Mouse (Mus musculus) liver, embryonic 14.5 days (tissue): ENCODE data around the gene Clpsl2. TPM values are rescaled to one million over a fixed set of nuclear protein-coding genes. Genes with fewer than 3 reads are reported as not detected.

ENCODE experiments used
- ATAC-seq: fragments of 200-750 bp; cut with Nextera tagmentation; 2 replicates; pipeline ENCODE4 v1.8.0; 2017; ENCODE audit warnings: moderate number of reproducible peaks, mild to moderate bottlenecking, moderate library complexity; ENCODE audit not compliant: insufficient read depth
- DNase-seq, 3 experiments: peaks; one replicate each; pipeline ENCODE4 v3.0.0-alpha.2; 2012 to 2013; ENCODE audit warnings: low read depth in 3 of 3, low spot score in 3 of 3
- H3K27ac ChIP-seq: fragments of 300-500 bp; sonication (generic); 2 replicates; pipeline ENCODE4 v1.5.1; 2014; ENCODE audit warnings: moderate library complexity, mild to moderate bottlenecking, control low read depth, inconsistent platforms
- H3K27me3 ChIP-seq: fragments of 300-500 bp; sonication (generic); 2 replicates; pipeline ENCODE4 v1.6.1; 2014; ENCODE audit warnings: mild to moderate bottlenecking, low read length, moderate library complexity; ENCODE audit not compliant: control insufficient read depth, insufficient read depth
- H3K36me3 ChIP-seq: fragments of 300-500 bp; sonication (generic); replicated peaks from 2 replicates; pipeline ENCODE4 v1.6.1; 2014; ENCODE audit warnings: low read depth; ENCODE audit not compliant: control insufficient read depth, insufficient read depth
- H3K4me1 ChIP-seq, 2 experiments: fragments of 200-500 bp in 1 of 2; fragments of 300-500 bp in 1 of 2; sonication (generic) in 1 of 2; replicated peaks; 2 replicates each; pipeline ENCODE4 v1.6.1; 2012 to 2014; ENCODE audit warnings: antibody characterized with exemption in 1 of 2, inconsistent platforms in 1 of 2, low read length in 1 of 2; ENCODE audit not compliant: control insufficient read depth in 2 of 2, insufficient read depth in 2 of 2
- H3K4me2 ChIP-seq: fragments of 300-500 bp; sonication (generic); 2 replicates; pipeline ENCODE4 v1.6.1; 2014; ENCODE audit warnings: low read depth, mild to moderate bottlenecking, control low read depth, moderate library complexity
- H3K4me3 ChIP-seq, 2 experiments: fragments of 200-500 bp in 1 of 2; fragments of 300-500 bp in 1 of 2; sonication (generic) in 1 of 2; 2 replicates each; pipeline ENCODE4 v1.5.1; 2012 to 2014; ENCODE audit warnings: low read depth in 2 of 2, low read length in 2 of 2, mild to moderate bottlenecking in 2 of 2, control low read depth in 1 of 2, inconsistent platforms in 1 of 2, moderate library complexity in 1 of 2; ENCODE audit not compliant: insufficient read depth in 1 of 2
- H3K9ac ChIP-seq: fragments of 300-500 bp; sonication (generic); replicated peaks from 2 replicates; pipeline ENCODE4 v1.6.1; 2014; ENCODE audit warnings: mild to moderate bottlenecking, control low read depth, moderate library complexity
- H3K9me3 ChIP-seq: fragments of 300-500 bp; sonication (generic); 2 replicates; pipeline ENCODE4 v1.6.1; 2016; ENCODE audit warnings: low read length, mixed read lengths; ENCODE audit not compliant: control insufficient read depth
- CTCF ChIP-seq: IDR thresholded peaks from 2 replicates; pipeline ENCODE4 v1.5.1; 2016; ENCODE audit warnings: antibody characterized with exemption, low read depth, control low read depth
- EP300 ChIP-seq: IDR thresholded peaks from 2 replicates; pipeline ENCODE4 v1.6.1; 2016; ENCODE audit warnings: antibody characterized with exemption, low read depth
- whole genome bisulfite sequencing: fragments of 180-500 bp; shearing (Covaris S2); extraction: QIAGEN DNeasy Blood & Tissue Kit; methylation state at CpG from one replicate; pipeline ENCODE4 v1.1.7; 2014; ENCODE audit not compliant: insufficient replicate concordance; 5-methylcytosine and 5-hydroxymethylcytosine counted together
- polyA plus RNA-seq, 2 experiments: library from polyadenylated mRNA; depleted of rRNA in 1 of 2; stranded (reverse) in 1 of 2; unstranded in 1 of 2; fragments of >200 nt; fragmentation: Nextera tagmentation in 1 of 2; extraction: Ambion mirVana in 1 of 2; gene quantifications; 2 replicates each; pipeline versions ENCODE4 v1.2.1 to v1.2.3; 2012 to 2014

The Clpsl2 gene
- not detected in 2 replicates for polyA plus RNA-seq (2012; rRNA removed)
- polyA plus RNA-seq (2014; fragmentation: Nextera tagmentation; extraction: Ambion mirVana) = not detected in 2 replicates

DNA sequence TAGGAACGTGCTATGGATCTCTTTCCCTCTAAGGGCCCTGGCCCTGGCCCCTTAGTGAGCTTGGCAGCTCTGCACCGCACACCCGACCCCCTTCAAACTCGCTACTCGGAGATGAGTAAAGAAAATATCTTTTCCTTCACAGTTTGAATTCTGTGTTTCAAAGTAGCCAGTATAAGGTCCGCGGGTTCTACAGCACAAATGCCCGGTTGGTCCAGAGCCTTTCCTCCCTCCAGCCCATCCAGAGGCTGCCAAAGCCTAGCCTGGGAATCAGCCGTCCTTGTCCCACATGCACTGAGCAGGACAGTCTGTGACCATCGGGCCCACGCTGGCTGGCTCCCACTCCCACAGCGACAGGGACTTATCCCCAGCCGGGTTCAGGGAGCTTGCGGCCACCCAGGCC lies at the start of gene Clpsl2:
Clpsl2 (plus strand) TSS at position 301 of the 400 bp plus-strand sequence.
- 61% methylated on average over 14 of the region's 14 CpGs for WGBS
- ATAC-seq (no peak), DNase-seq (no peak)
- H3K27me3 ChIP-seq = no peaks in the 10 kb centered on the region
- H3K9ac ChIP-seq = no peak within 1 kb of the TSS
- H3K4me2 ChIP-seq = no peak within 1 kb of the TSS
- H3K36me3 ChIP-seq = no peaks in the 10 kb centered on the region
- H3K4me1 ChIP-seq = no peaks in the 10 kb centered on the region
- H3K4me3 ChIP-seq = no peak within 1 kb of the TSS
- TF ChIP-seq EP300 = no peak
- TF ChIP-seq CTCF = no peak
- H3K27ac ChIP-seq = no peak within 1 kb of the TSS
- H3K9me3 ChIP-seq = no peaks in the 10 kb centered on the region

DNA sequence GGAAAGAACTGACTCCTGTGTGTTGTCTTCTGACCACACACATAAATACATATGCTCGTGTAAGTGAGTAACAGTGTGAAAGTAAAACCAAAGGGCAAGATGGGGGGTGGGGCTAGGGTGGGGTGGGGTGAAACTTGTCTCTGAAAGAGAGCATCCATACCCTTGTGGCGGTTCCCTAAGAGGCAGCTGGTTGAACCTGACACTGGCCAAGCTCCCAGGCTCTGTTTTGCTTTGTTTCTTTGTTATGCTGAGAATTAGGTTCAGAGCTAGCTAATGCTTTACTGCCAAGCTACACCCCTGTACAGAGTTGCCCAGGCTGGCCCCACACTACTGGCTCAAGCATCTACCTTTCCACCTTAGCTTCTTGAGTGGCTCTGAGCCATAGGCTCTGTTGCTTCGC lies 48.7 kb upstream of the Clpsl2 start:
- Histone ChIP-seq H3K9me3 (no peaks in the 10 kb centered on the region), H3K27me3 (no peaks in the 10 kb centered on the region), H3K27ac (no peak overlapping the region), H3K36me3 (no peaks in the 10 kb centered on the region), H3K9ac (no peak overlapping the region), H3K4me1 (no peaks in the 10 kb centered on the region), H3K4me3 (no peak overlapping the region), H3K4me2 (no peak overlapping the region)
- ATAC-seq = no peak
- 37% methylated on average over 3 of the region's 3 CpGs for WGBS
- TF ChIP-seq EP300 = no peak
- no peak for TF ChIP-seq CTCF
- DNase-seq = no peak

DNA sequence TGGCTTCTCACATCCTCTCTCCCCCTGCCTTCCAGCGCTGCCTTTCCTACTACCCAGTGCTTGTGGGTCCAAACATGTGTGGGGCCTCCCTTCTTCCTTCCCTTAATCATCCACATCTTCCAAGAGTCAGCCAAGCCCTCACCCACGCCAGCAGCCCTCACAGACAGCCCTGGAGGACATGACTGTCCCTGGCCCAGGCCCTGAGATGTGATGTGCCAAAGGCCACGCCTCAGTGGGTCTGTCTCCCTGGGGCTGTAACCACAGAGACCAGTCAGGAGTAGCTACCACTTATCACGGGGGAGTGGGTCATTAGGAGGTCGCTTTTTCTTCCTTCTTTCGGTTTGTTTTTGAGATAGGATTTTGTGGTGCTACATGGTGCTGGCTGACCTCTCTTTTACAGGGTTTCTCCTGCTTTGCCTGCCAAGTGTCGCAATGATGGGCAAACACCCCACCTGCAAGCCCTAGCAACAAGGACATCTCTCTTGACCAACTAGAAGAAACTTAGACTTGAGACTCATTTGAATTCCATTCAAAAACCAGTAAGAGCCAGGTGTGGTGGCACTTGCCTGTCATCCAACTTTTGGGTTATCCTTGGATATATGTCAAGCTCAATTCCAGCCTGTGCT lies 46.9 kb upstream of the Clpsl2 start:
- H3K4me1 ChIP-seq = no peaks in the 10 kb centered on the region
- no peaks in the 10 kb centered on the region for H3K27me3 ChIP-seq
- no peak overlapping the region for H3K27ac ChIP-seq
- WGBS = 29% methylated on average over 7 of the region's 7 CpGs
- H3K36me3 ChIP-seq = no peaks in the 10 kb centered on the region
- ATAC-seq (no peak), DNase-seq (no peak)
- TF ChIP-seq CTCF = no peak
- TF ChIP-seq EP300 = no peak
- no peak overlapping the region for H3K4me3 ChIP-seq
- no peaks in the 10 kb centered on the region for H3K9me3 ChIP-seq
- H3K9ac ChIP-seq = no peak overlapping the region
- H3K4me2 ChIP-seq = no peak overlapping the region

DNA sequence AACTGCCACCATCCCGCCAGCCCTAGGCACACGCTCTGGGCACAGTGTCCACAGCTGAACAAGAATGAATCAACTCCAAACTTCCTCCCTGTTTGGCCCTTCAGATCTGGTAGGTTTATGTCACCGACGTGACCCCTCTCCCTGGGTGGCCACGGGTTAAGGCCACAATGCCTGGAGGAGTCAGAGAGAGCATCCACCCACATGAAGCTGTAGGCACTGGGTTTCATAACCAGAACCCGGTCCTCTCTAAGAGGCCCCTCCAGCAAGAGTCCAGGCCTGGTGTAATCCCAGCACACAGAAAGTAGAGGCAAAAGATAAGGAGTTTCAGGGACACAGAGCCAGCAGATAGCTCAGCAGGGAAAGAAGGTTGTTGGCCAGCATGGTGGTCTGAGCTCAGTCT lies 45.0 kb upstream of the Clpsl2 start:
- no peaks in the 10 kb centered on the region for H3K9me3 ChIP-seq
- no peak for TF ChIP-seq CTCF
- no peak for TF ChIP-seq EP300
- H3K4me1 ChIP-seq = no peaks in the 10 kb centered on the region; a peak in 1 of 4 replicates
- H3K9ac ChIP-seq = no peak overlapping the region
- no peaks in the 10 kb centered on the region for H3K27me3 ChIP-seq
- 71% methylated on average over 6 of the region's 6 CpGs for WGBS
- H3K4me3 ChIP-seq = no peak overlapping the region
- H3K27ac ChIP-seq = no peak overlapping the region
- H3K4me2 ChIP-seq = no peak overlapping the region
- ATAC-seq (no peak), DNase-seq (no peak)
- H3K36me3 ChIP-seq = no peaks in the 10 kb centered on the region

DNA sequence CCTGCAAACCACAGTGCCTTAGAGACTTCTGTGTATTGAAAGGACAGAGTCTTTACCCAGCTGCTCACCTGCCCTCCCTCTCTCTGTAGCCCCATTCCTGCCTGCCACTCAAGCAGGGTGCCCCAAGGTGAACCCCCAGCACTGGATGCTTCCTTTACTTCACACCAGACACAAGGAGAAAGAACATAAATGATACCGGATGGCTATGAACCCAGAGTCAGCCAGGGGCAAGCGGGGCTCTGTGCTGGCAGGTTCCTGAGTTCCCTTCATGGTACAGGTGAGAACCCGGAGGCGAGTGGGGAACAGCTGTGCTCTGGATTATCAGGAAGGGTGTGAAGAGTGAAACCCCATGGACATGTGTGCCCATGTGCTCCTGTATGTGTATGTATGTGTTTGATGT lies 43.6 kb upstream of the Clpsl2 start:
- H3K4me2 ChIP-seq = no peak overlapping the region
- DNase-seq (no peak), ATAC-seq (no peak)
- H3K27me3 ChIP-seq = no peaks in the 10 kb centered on the region
- no peak for TF ChIP-seq CTCF
- no peak for TF ChIP-seq EP300
- H3K4me1 ChIP-seq = no peaks in the 10 kb centered on the region; a peak in 1 of 4 replicates
- H3K9me3 ChIP-seq = no peaks in the 10 kb centered on the region
- 80% methylated on average over 4 of the region's 4 CpGs for WGBS
- no peak overlapping the region for H3K4me3 ChIP-seq
- H3K27ac ChIP-seq = no peak overlapping the region
- H3K9ac ChIP-seq = no peak overlapping the region
- H3K36me3 ChIP-seq = no peaks in the 10 kb centered on the region
